Mouse (Mus musculus) hindbrain, embryonic 16.5 days (tissue): ENCODE results near the gene Ntn1. TPM values are rescaled to one million over a fixed set of nuclear protein-coding genes. Genes with fewer than 3 reads are reported as not detected.

Experiments used
- ATAC-seq: fragments of 200-750 bp; cut with Nextera tagmentation; 2 replicates; pipeline ENCODE4 v1.8.0; 2017; ENCODE audit warnings: moderate TSS enrichment, moderate library complexity
- H3K27ac ChIP-seq: fragments of 300-500 bp; sonication (generic); 2 replicates; pipeline ENCODE4 v1.5.1; 2014; ENCODE audit warnings: low read depth, mild to moderate bottlenecking, control low read depth, low read length, moderate library complexity
- H3K27me3 ChIP-seq: fragments of 300-500 bp; sonication (generic); replicated peaks from 2 replicates; pipeline ENCODE4 v1.6.1; 2014; ENCODE audit warnings: low read length; ENCODE audit not compliant: control insufficient read depth, insufficient read depth
- H3K36me3 ChIP-seq: fragments of 300-500 bp; sonication (generic); 2 replicates; pipeline ENCODE4 v1.6.1; 2014; ENCODE audit warnings: mild to moderate bottlenecking, low read length, moderate library complexity, mixed read lengths; ENCODE audit not compliant: control insufficient read depth, insufficient read depth
- H3K4me1 ChIP-seq: fragments of 300-500 bp; sonication (generic); 2 replicates; pipeline ENCODE4 v1.6.1; 2014; ENCODE audit warnings: low read depth, low read length; ENCODE audit not compliant: control insufficient read depth, insufficient read depth
- H3K4me2 ChIP-seq: fragments of 300-500 bp; sonication (generic); 2 replicates; pipeline ENCODE4 v1.6.1; 2014; ENCODE audit warnings: mild to moderate bottlenecking, low read length, control low read depth, moderate library complexity
- H3K4me3 ChIP-seq: fragments of 300-500 bp; sonication (generic); 2 replicates; pipeline ENCODE4 v1.5.1; 2014; ENCODE audit warnings: mild to moderate bottlenecking, low read length, control low read depth, moderate library complexity
- H3K9ac ChIP-seq: fragments of 300-500 bp; sonication (generic); 2 replicates; pipeline ENCODE4 v1.6.1; 2014; ENCODE audit warnings: low read depth, mild to moderate bottlenecking, control low read depth, low read length, moderate library complexity
- H3K9me3 ChIP-seq: fragments of 300-500 bp; sonication (generic); 2 replicates; pipeline ENCODE4 v1.6.1; 2014; ENCODE audit warnings: mild to moderate bottlenecking, low read length, moderate library complexity; ENCODE audit not compliant: control insufficient read depth
- WGBS: fragments of 180-500 bp; shearing (Covaris S2); extraction: QIAGEN DNeasy Blood & Tissue Kit; methylation state at CpG from one replicate; pipeline ENCODE4 v1.1.7; 2014; 5-methylcytosine and 5-hydroxymethylcytosine counted together
- polyA plus RNA-seq: library from polyadenylated mRNA; unstranded; fragments of >200 nt; fragmentation: Nextera tagmentation; extraction: Ambion mirVana; gene quantifications from 2 replicates; pipeline ENCODE4 v1.2.1, GENCODE M21; 2015

The Ntn1 gene
- polyA plus RNA-seq, 1 experiment from 2014 or later = 13.3 TPM

- Histone ChIP-seq H3K36me3 (no peaks in the 10 kb centered on the region), H3K4me1 (peaks cover 17% of the 10 kb centered on the region), H3K9me3 (no peaks in the 10 kb centered on the region), H3K27ac (peak overlapping the region; percentile 42; the same call in 1 of the 2 replicates), H3K4me3 (peak overlapping the region; percentile 50), H3K9ac (peak overlapping the region; percentile 64), H3K4me2 (peak overlapping the region; percentile 95), H3K27me3 (peaks cover 33% of the 10 kb centered on the region)
- peak; percentile 94 for ATAC-seq
- WGBS = 0% methylated on average over 25 of the region's 47 CpGs
Measured at GRCm38 (mm10) chr11:68399548-68400020, 1.0 kb downstream of the Ntn1 start.

DNA sequence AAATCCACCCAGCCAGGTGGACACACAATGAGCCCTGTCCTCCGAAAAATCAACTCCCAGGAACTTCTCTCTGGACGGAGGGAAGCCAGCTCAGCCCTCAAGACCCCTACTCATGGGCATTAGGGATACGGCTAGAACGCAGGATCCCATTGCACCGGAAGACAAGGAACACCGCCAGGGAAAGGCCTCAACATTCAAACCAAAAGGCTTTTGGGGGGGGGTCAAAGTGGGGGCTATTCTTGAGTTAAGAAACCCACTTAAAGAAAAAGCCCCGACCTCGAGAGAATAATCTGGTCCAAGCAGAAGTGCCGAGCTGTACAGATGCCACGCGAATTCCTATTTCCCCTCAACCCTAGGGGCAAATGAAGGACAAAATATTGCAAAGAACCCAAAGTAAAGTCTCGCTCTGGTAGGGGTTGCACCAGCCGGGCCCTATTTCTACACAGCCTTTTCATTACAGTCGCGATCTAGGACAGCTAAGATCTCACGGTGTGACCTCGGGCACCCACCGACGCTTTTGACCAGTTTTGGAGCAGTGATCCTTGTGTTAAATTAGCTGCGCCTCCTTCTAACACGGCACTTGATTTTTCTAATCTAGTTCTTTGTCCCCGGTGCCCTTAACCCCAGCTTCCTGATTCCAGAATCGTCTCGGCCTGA is 1.6 kb downstream of the Ntn1 start:
- 0 out of 2 replicates have a peak, but pooled peaks have one; percentile 4 for ATAC-seq
- no peaks in the 10 kb centered on the region for H3K9me3 ChIP-seq
- peaks cover 38% of the 10 kb centered on the region for H3K27me3 ChIP-seq
- H3K36me3 ChIP-seq = no peaks in the 10 kb centered on the region
- H3K9ac ChIP-seq = peak overlapping the region; percentile 64
- peaks cover 17% of the 10 kb centered on the region for H3K4me1 ChIP-seq
- H3K4me2 ChIP-seq = peak overlapping the region; percentile 95
- H3K27ac ChIP-seq = 0 out of 2 replicates have a peak overlapping the region, but pooled peaks have one; percentile 42
- peak overlapping the region; percentile 50 for H3K4me3 ChIP-seq
- 12% methylated on average over 24 of the region's 24 CpGs for WGBS

DNA sequence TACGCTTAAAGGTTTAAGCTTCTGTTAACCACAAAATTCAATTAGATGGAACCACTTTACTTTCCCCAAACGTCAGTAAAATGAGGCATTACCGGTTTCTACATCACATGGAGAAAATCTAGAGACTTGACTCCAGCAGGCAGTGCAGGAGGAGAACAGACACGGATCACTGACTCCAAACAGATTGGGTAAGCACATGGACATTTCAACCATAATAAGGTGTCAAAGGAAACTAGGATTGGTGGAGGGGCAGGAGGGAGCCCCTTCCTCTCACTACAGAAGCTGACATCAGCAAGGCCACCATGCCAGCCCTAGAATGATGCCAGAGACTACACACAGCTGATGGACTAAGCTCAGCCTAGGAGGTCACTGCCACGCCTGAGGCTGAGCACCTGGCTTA is 5.1 kb downstream of the Ntn1 start:
- H3K4me2 ChIP-seq = no peak overlapping the region
- H3K4me1 ChIP-seq = peaks cover 14% of the 10 kb centered on the region
- H3K9ac ChIP-seq = no peak overlapping the region
- H3K27me3 ChIP-seq = peaks cover 44% of the 10 kb centered on the region
- no peaks in the 10 kb centered on the region for H3K9me3 ChIP-seq
- H3K4me3 ChIP-seq = no peak overlapping the region
- WGBS = 60% methylated on average over 5 of the region's 5 CpGs
- no peak for ATAC-seq
- H3K27ac ChIP-seq = no peak overlapping the region
- no peaks in the 10 kb centered on the region for H3K36me3 ChIP-seq

DNA sequence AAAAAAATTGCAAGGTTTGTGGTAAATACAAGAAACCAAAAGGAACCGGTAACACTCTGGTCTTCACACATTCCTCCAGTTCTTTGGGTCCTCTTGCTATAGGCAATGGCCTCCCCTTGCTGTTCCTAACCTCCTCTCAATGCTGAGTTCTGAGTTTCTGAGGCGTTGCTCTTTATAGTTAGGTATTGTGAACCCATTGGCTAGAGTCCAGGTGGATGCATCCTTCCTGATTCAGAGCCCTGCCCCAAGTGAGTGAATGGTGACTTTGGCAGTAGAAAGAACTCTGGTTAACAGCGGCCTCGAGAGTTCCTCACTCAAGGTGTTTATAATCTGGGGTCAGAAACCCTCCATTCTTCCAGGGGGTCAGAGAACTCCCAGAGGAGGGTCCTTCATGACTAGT is 5.9 kb downstream of the Ntn1 start:
- Histone ChIP-seq H3K9ac (no peak overlapping the region), H3K4me1 (peaks cover 7% of the 10 kb centered on the region), H3K9me3 (no peaks in the 10 kb centered on the region), H3K27ac (no peak overlapping the region), H3K4me2 (no peak overlapping the region), H3K4me3 (no peak overlapping the region), H3K36me3 (no peaks in the 10 kb centered on the region), H3K27me3 (peaks cover 46% of the 10 kb centered on the region)
- WGBS = 50% methylated on average over 4 of the region's 4 CpGs
- no peak for ATAC-seq

GRCm38 (mm10) chr11:68393897-68394490 is 6.6 kb downstream of the Ntn1 start:
- no peak for ATAC-seq
- Histone ChIP-seq H3K4me3 (no peak overlapping the region), H3K36me3 (no peaks in the 10 kb centered on the region), H3K27me3 (peaks cover 51% of the 10 kb centered on the region), H3K4me1 (peaks cover 6% of the 10 kb centered on the region), H3K27ac (no peak overlapping the region), H3K9me3 (no peaks in the 10 kb centered on the region), H3K9ac (no peak overlapping the region), H3K4me2 (no peak overlapping the region)
- WGBS = 45% methylated on average over 2 of the region's 2 CpGs

GRCm38 (mm10) chr11:68390381-68391287 is 10.0 kb downstream of the Ntn1 start:
- Histone ChIP-seq H3K27me3 (peaks cover 39% of the 10 kb centered on the region), H3K4me1 (peaks cover 19% of the 10 kb centered on the region), H3K9ac (no peak overlapping the region), H3K4me3 (no peak overlapping the region), H3K27ac (no peak overlapping the region), H3K36me3 (no peaks in the 10 kb centered on the region), H3K9me3 (no peaks in the 10 kb centered on the region), H3K4me2 (no peak overlapping the region)
- WGBS = 18% methylated on average over 19 of the region's 19 CpGs
- no peak for ATAC-seq

- Histone ChIP-seq H3K9ac (no peak overlapping the region), H3K27me3 (peaks cover 36% of the 10 kb centered on the region), H3K36me3 (no peaks in the 10 kb centered on the region), H3K4me2 (no peak overlapping the region), H3K9me3 (no peaks in the 10 kb centered on the region), H3K4me3 (no peak overlapping the region), H3K4me1 (peaks cover 29% of the 10 kb centered on the region), H3K27ac (no peak overlapping the region)
- ATAC-seq = no peak
- 3% methylated on average over 8 of the region's 8 CpGs for WGBS
Measured at GRCm38 (mm10) chr11:68389621-68390020, 11.0 kb downstream of the Ntn1 start.

DNA sequence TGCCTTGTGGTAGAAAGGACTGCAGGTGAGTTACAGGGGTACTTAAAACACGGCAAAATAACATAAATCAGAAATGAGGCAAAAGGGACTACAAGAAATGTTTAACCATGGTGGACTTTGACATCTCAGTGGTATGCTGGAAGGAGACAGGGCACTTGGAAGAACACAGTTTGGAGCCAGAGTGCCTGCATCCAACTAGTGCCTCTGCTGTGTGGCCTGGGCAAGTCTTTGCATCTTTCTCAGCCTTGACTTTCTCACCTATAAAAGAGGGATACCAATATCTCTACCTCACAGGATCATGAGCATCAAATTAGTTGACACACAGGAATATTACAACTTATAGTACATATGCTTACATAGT is 12.0 kb downstream of the Ntn1 start:
- Histone ChIP-seq H3K9ac (no peak overlapping the region), H3K4me3 (no peak overlapping the region), H3K4me1 (peaks cover 32% of the 10 kb centered on the region), H3K36me3 (no peaks in the 10 kb centered on the region), H3K27ac (no peak overlapping the region), H3K9me3 (no peaks in the 10 kb centered on the region), H3K4me2 (no peak overlapping the region), H3K27me3 (peaks cover 27% of the 10 kb centered on the region)
- WGBS = 37% methylated on average over 1 of the region's 1 CpGs
- no peak for ATAC-seq
